Mouse (Mus musculus) kidney, adult 8-10 months (tissue): ENCODE data around the gene Bcas3.
A peak's percentile ranks its signal among the peaks of the same experiment; 100 is the strongest.
"Not testable (repeated sequence)": the region's sequence is repeated elsewhere in the genome, so short reads cannot be mapped to it uniquely, and the experiment has no call there.

Source experiments
- DNase-seq, 2 experiments: peaks; one replicate each; pipeline ENCODE4 v3.0.0; 2022

Gene Bcas3

GRCm38 (mm10) chr11:85485197-85485940, 132.4 kb downstream of the Bcas3 start:
- no peak for DNase-seq

- no peak for DNase-seq
Observed at GRCm38 (mm10) chr11:85487501-85487900, 134.5 kb downstream of the Bcas3 start.

GRCm38 (mm10) chr11:85492231-85492630, 139.3 kb downstream of the Bcas3 start:
- DNase-seq: peak; percentile 66 to 67

- no peak for DNase-seq
Observed at GRCm38 (mm10) chr11:85492666-85493065, 139.7 kb downstream of the Bcas3 start.

GRCm38 (mm10) chr11:85499561-85499960, 146.6 kb downstream of the Bcas3 start:
- DNase-seq: no peak

- DNase-seq: no peak
Observed at GRCm38 (mm10) chr11:85502031-85502430, 149.1 kb downstream of the Bcas3 start.

- not testable (repeated sequence) for DNase-seq
Observed at GRCm38 (mm10) chr11:85504812-85505211, 151.8 kb downstream of the Bcas3 start.

- DNase-seq: no peak
Observed at GRCm38 (mm10) chr11:85505811-85506210, 152.8 kb downstream of the Bcas3 start.

- DNase-seq: no peak
Observed at GRCm38 (mm10) chr11:85509334-85509733, 156.4 kb downstream of the Bcas3 start.

- DNase-seq: no peak
Observed at GRCm38 (mm10) chr11:85511270-85511904, 158.4 kb downstream of the Bcas3 start.

- no peak for DNase-seq
Observed at GRCm38 (mm10) chr11:85516724-85517123, 163.8 kb downstream of the Bcas3 start.

- no peak for DNase-seq
Observed at GRCm38 (mm10) chr11:85518025-85518756, 165.2 kb downstream of the Bcas3 start.

GRCm38 (mm10) chr11:85520236-85520635, 167.3 kb downstream of the Bcas3 start:
- DNase-seq: no peak

- DNase-seq: peak; percentile 33 to 67
Observed at GRCm38 (mm10) chr11:85520996-85521395, 168.0 kb downstream of the Bcas3 start.

GRCm38 (mm10) chr11:85523646-85524045, 170.7 kb downstream of the Bcas3 start:
- DNase-seq: peak in 1 of 2 experiments; percentile 37

- peak; percentile 63 to 70 for DNase-seq
Observed at GRCm38 (mm10) chr11:85524186-85524585, 171.2 kb downstream of the Bcas3 start.

GRCm38 (mm10) chr11:85524841-85525500, 172.0 kb downstream of the Bcas3 start:
- peak; percentile 79 for DNase-seq

GRCm38 (mm10) chr11:85525501-85525885, 172.5 kb downstream of the Bcas3 start:
- DNase-seq: no peak

- peak in 1 of 2 experiments; percentile 18 for DNase-seq
Observed at GRCm38 (mm10) chr11:85525979-85526775, 173.2 kb downstream of the Bcas3 start.

- DNase-seq: no peak
Observed at GRCm38 (mm10) chr11:85527261-85527660, 174.3 kb downstream of the Bcas3 start.

- DNase-seq: no peak
Observed at GRCm38 (mm10) chr11:85529531-85530285, 176.7 kb downstream of the Bcas3 start.
